ENCODE assay signal across 8 mouse cellular contexts in genomic region chr10:85387219-85388070, GRCm38 (mm10). TPM values are rescaled to one million over a fixed set of nuclear protein-coding genes. Genes with fewer than 3 reads are reported as not detected.
DNase-seq lines count a peak whose midpoint lies in the region; ATAC-seq and TF ChIP-seq lines count a peak whose summit lies in the region.

No protein-coding gene starts in this region.

- no peaks in the 10 kb centered on the region for H3K36me3 ChIP-seq in hindbrain, embryonic 16.5 days (ENCODE audit: control insufficient read depth, insufficient read depth, low read length)
- H3K36me3 ChIP-seq in midbrain, embryonic 10.5 days: no peaks in the 10 kb centered on the region

- H3K27me3 ChIP-seq in hindbrain, embryonic 16.5 days (replicated peaks; ENCODE audit: control insufficient read depth, insufficient read depth, low read length): no peaks in the 10 kb centered on the region
- H3K27me3 ChIP-seq in midbrain, embryonic 10.5 days (ENCODE audit: low read depth, poor library complexity, severe bottlenecking): peaks cover 37% of the 10 kb centered on the region

- peak; percentile 21 for ATAC-seq in hindbrain, embryonic 16.5 days

- H3K27ac ChIP-seq in hindbrain, embryonic 16.5 days (ENCODE audit: low read depth, low read length): peak overlapping the region; percentile 79
- H3K27ac ChIP-seq in midbrain, embryonic 10.5 days (replicated peaks): peak overlapping the region; percentile 85

- H3K4me3 ChIP-seq in lung, adult 2 months (replicated peaks; ENCODE audit: extremely low read depth, low read depth, low read length): peak overlapping the region; percentile 60
- H3K4me3 ChIP-seq in hindbrain, embryonic 16.5 days (ENCODE audit: low read length): peak overlapping the region; percentile 72
- peak overlapping the region; percentile 74 for H3K4me3 ChIP-seq in midbrain, embryonic 10.5 days

- H3K4me2 ChIP-seq in hindbrain, embryonic 16.5 days (ENCODE audit: low read length): peak overlapping the region; percentile 73

- WGBS in lung, adult 2 months: 1% methylated on average over 78 of the region's 78 CpGs
- WGBS in hindbrain, embryonic 16.5 days: 0% methylated on average over 78 of the region's 78 CpGs
- under 1% methylated on average over 78 of the region's 78 CpGs for WGBS in midbrain, embryonic 10.5 days

- intact Hi-C loops in left cerebral cortex, postnatal 25 days (cut with DNase I): loop anchor here (5.0 kb wide), 1 partner anchor 170 kb away; no protein-coding TSS in a partner anchor

- H3K9me3 ChIP-seq in hindbrain, embryonic 16.5 days (ENCODE audit: control insufficient read depth, low read length): no peaks in the 10 kb centered on the region
- H3K9me3 ChIP-seq in midbrain, embryonic 10.5 days (replicated peaks): no peaks in the 10 kb centered on the region

- no peak for TF ChIP-seq CTCF in lung, adult 2 months (IDR thresholded peaks at IDR 0.05; ENCODE audit: insufficient read depth, low read length)

- H3K9ac ChIP-seq in hindbrain, embryonic 16.5 days (ENCODE audit: low read depth, low read length): peak overlapping the region; percentile 71

- DNase-seq in lung, adult 2 months: peak; percentile 37
- no peak for DNase-seq in lung, postnatal 36 days
- peak; percentile 37 to 50 for DNase-seq in cerebellum, postnatal 36 days
- DNase-seq in gastrocnemius, adult 8-10 months (ENCODE audit: low spot score in 2 of 2): peak; percentile 4 to 22
- peak; percentile 24 to 57 for DNase-seq in left cerebral cortex, postnatal 25 days (ENCODE audit: low spot score in 2 of 2)
- peak; percentile 72 for DNase-seq in midbrain, embryonic 10.5 days (ENCODE audit: low spot score)
- DNase-seq in right cerebral cortex, postnatal 36 days (ENCODE audit: low spot score in 2 of 2): peak; percentile 14 to 15

- TF ChIP-seq POLR2A in lung, adult 2 months (IDR thresholded peaks at IDR 0.05; ENCODE audit: borderline replicate concordance, extremely low read depth, low read depth, low read length): no peak

- peaks cover 3% of the 10 kb centered on the region; the same call in 1 of the 2 replicates for H3K4me1 ChIP-seq in lung, adult 2 months (ENCODE audit: control insufficient read depth, insufficient read depth, low read length)
- H3K4me1 ChIP-seq in hindbrain, embryonic 16.5 days (ENCODE audit: control insufficient read depth, insufficient read depth, low read depth, low read length): peaks cover 22% of the 10 kb centered on the region
- H3K4me1 ChIP-seq in midbrain, embryonic 10.5 days: peaks cover 41% of the 10 kb centered on the region

RNA-seq across cellular contexts. Expression of gene Btbd11, which starts 0.8 kb away (rescaled TPM):
- 2.3 and 3.8 TPM in 2 replicates for polyA plus RNA-seq in lung, adult 2 months (2012; rRNA removed)
- under 1 TPM; 0.29 to 0.75 (median 0.57) TPM for total RNA-seq in gastrocnemius, adult 8-10 months (2022)
- polyA plus RNA-seq in hindbrain, embryonic 16.5 days (2015; fragmentation: Nextera tagmentation; extraction: Ambion mirVana): 25.4 and 25.7 TPM in 2 replicates
- total RNA-seq in left cerebral cortex, postnatal 25 days (2021): 10 to 100 TPM; 25.9 to 26.8 TPM
- 4.7 and 6.0 TPM in 2 replicates for polyA plus RNA-seq in midbrain, embryonic 10.5 days (2016; fragmentation: Nextera tagmentation; extraction: Ambion mirVana)
